Mouse (Mus musculus) lung, postnatal 0 days (tissue): ENCODE data around the gene Gm49673. TPM values are rescaled to one million over a fixed set of nuclear protein-coding genes. Genes with fewer than 3 reads are reported as not detected.
"Not testable (repeated sequence)": the region's sequence is repeated elsewhere in the genome, so short reads cannot be mapped to it uniquely, and the experiment has no call there.

Experiments used
- ATAC-seq: fragments of 200-750 bp; cut with Nextera tagmentation; 2 replicates; pipeline ENCODE4 v1.8.0; 2017; ENCODE audit warnings: moderate library complexity
- DNase-seq: peaks from one replicate; pipeline ENCODE4 v3.0.0-alpha.2; 2016; ENCODE audit warnings: low spot score
- H3K27ac ChIP-seq: fragments of 300-500 bp; sonication (generic); 2 replicates; pipeline ENCODE4 v1.5.1; 2014; ENCODE audit warnings: antibody characterized with exemption, mild to moderate bottlenecking, low read length, mixed read lengths
- H3K27me3 ChIP-seq: fragments of 300-500 bp; sonication (generic); replicated peaks from 2 replicates; pipeline ENCODE4 v1.6.1; 2014; ENCODE audit warnings: low read length, mixed read lengths; ENCODE audit not compliant: insufficient read depth
- H3K36me3 ChIP-seq: fragments of 300-500 bp; sonication (generic); 2 replicates; pipeline ENCODE4 v1.6.1; 2014; ENCODE audit warnings: low read length, mixed read lengths; ENCODE audit not compliant: insufficient read depth
- H3K4me1 ChIP-seq: fragments of 300-500 bp; sonication (generic); 2 replicates; pipeline ENCODE4 v1.6.1; 2014; ENCODE audit warnings: antibody characterized with exemption, low read depth, low read length, mixed read lengths; ENCODE audit not compliant: insufficient read depth
- H3K4me2 ChIP-seq: fragments of 300-500 bp; sonication (generic); replicated peaks from 2 replicates; pipeline ENCODE4 v1.6.1; 2014; ENCODE audit warnings: low read depth, mild to moderate bottlenecking, low read length, moderate library complexity, mixed read lengths
- H3K4me3 ChIP-seq: fragments of 300-500 bp; sonication (generic); 2 replicates; pipeline ENCODE4 v1.5.1; 2014; ENCODE audit warnings: low read depth, low read length
- H3K9ac ChIP-seq: fragments of 300-500 bp; sonication (generic); replicated peaks from 2 replicates; pipeline ENCODE4 v1.6.1; 2014; ENCODE audit warnings: low read depth, mild to moderate bottlenecking
- H3K9me3 ChIP-seq: fragments of 300-500 bp; sonication (generic); 2 replicates; pipeline ENCODE4 v1.6.1; 2016; ENCODE audit warnings: low read length, mixed read lengths
- CTCF ChIP-seq: IDR thresholded peaks from 2 replicates; pipeline ENCODE4 v1.5.1; 2016; ENCODE audit warnings: antibody characterized with exemption, mild to moderate bottlenecking
- WGBS: fragments of 180-500 bp; shearing (Covaris S2); extraction: QIAGEN DNeasy Blood & Tissue Kit; methylation state at CpG from one replicate; pipeline ENCODE4 v1.1.7; 2014; 5-methylcytosine and 5-hydroxymethylcytosine counted together
- polyA plus RNA-seq: library from polyadenylated mRNA; unstranded; fragments of >200 nt; fragmentation: Nextera tagmentation; extraction: Ambion mirVana; gene quantifications from 2 replicates; pipeline ENCODE4 v1.2.1, GENCODE M21; 2015

Gene Gm49673
- polyA plus RNA-seq, 1 experiment from 2014 or later: 0.13 TPM

GRCm38 (mm10) chr17:8160969-8161368 lies 13.4 kb upstream of the Gm49673 start:
- not testable (repeated sequence) for H3K4me3 ChIP-seq, H3K27me3 ChIP-seq, H3K27ac ChIP-seq, H3K4me1 ChIP-seq, H3K9me3 ChIP-seq, H3K36me3 ChIP-seq, H3K9ac ChIP-seq, ATAC-seq, H3K4me2 ChIP-seq
- WGBS: 44% methylated on average over 2 of the region's 3 CpGs
- peak; percentile 19 for DNase-seq
- peak; percentile 60 for TF ChIP-seq CTCF

DNA sequence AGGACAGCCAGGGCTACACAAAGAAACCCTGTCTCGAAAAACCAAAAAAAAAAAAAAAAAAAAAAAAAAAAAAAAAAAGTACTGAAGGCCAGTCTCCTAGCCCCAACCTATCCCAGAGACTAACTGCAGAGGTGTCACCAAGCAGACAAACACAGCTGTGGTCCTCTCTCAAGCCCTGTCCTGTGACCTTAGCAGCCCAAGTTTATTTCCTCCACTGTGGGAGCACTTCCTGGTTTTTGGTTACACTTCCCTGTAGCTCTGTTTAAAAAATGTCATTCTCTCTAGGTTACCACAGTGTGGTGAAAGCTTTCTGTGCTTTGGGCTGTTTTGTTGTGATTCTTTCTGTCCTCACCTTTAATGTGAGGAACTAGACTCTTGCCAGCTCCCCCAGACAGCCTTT lies 11.0 kb upstream of the Gm49673 start:
- not testable (repeated sequence) for DNase-seq, H3K9ac ChIP-seq, H3K27me3 ChIP-seq, H3K36me3 ChIP-seq, H3K4me1 ChIP-seq, H3K4me2 ChIP-seq, H3K27ac ChIP-seq, H3K4me3 ChIP-seq, H3K9me3 ChIP-seq
- no CpG with 5 or more reads among the region's 1 CpGs for WGBS
- ATAC-seq: peak; percentile 28

DNA sequence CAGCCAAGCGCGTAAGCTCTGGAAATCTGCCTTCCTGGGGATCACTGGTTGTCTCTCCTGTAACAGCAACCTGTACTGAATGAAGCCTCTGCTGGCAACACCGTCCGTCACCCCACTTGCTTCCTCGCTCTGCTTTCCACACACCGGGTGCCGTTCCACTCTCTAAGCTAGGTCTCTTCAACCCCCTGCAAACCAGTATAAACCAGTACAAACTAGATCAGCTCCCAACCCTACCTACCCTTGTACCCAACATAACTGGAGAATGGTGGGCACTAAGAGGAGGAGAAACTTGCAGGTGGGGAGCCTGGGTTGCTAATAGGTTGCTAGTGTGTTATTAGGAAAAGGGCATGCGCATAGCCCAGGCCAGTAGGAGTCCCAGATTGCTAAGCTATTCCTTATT lies 8.4 kb upstream of the Gm49673 start:
- no CpG with 5 or more reads among the region's 8 CpGs for WGBS
- H3K9me3 ChIP-seq, H3K27me3 ChIP-seq, H3K4me1 ChIP-seq, DNase-seq, ATAC-seq, H3K4me2 ChIP-seq, H3K27ac ChIP-seq, H3K4me3 ChIP-seq, H3K9ac ChIP-seq, H3K36me3 ChIP-seq: not testable (repeated sequence)

GRCm38 (mm10) chr17:8155010-8155409 lies 7.4 kb upstream of the Gm49673 start:
- H3K4me3 ChIP-seq, H3K27ac ChIP-seq, ATAC-seq, H3K36me3 ChIP-seq, H3K4me2 ChIP-seq, H3K4me1 ChIP-seq, DNase-seq, H3K9ac ChIP-seq, H3K27me3 ChIP-seq, H3K9me3 ChIP-seq: not testable (repeated sequence)
- WGBS: 76% methylated on average over 6 of the region's 7 CpGs

DNA sequence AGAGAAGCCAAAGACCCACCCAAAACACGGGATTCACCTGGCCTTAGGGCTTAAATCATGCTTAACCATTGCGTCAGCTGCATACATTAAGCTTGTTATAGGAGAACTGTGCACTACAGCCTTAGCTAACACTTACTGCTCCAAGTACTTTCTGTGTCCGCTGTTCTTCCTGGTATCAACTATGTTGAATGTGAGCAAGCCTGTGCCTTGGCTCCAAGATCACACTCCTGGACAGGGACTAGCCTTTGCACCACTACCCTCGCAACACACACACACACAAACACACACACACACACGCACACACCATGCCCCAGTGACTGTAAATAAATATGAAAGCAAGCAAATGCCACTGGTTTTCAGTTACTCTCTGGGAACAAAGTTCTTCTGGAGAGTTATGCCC lies 657 bp downstream of the Gm49673 start:
- not testable (repeated sequence) for H3K27ac ChIP-seq, H3K36me3 ChIP-seq, H3K9me3 ChIP-seq, H3K4me1 ChIP-seq, H3K27me3 ChIP-seq
- ATAC-seq (peak; percentile 8; the same call in 1 of the 2 replicates), DNase-seq (peak; percentile 15)
- Histone ChIP-seq H3K9ac (0 out of 2 replicates have a peak overlapping the region, but pooled peaks have one; percentile 44), H3K4me2 (peak overlapping the region; percentile 48), H3K4me3 (peak overlapping the region; percentile 51)
- WGBS: 0% methylated on average over 4 of the region's 5 CpGs

DNA sequence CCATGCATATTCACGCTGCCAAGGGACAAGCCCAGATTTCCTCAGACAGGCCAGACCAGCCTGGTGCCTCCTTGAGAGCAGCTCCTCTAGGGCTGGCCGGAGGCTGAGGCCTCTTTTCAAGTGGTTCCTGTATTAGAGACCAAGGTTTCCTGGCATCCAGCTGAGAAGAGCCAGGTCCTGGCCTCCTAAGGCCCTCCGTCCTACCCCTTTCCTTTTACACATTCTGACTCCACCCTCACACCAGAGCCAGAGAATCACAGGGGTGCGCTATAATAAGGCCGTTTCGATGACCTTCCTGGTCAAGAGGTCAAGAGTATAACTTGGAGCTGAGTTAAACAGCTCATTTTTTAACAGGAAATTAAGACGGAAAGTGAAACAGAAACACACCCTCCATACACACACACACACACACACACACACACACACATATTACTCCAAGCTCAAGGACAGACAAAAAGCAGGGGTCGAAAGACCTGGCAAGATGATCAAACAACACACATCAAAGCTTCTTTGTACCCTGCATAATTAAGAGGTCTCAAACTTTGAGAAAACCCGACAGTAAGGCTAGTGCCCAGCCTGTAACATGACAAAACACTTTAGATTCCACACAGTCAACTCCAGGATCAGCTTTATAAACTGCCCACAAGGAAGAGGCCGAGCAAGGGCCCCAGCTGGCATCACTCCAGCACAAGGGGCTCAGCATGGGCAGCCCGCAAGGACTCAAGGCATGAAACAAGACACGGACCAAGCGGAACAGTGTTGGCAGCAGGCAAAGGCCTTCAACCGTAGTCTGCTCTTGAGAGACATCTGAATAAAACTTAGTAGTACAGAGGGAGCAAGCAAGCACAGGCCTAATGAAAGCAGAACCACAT lies 3.5 kb downstream of the Gm49673 start:
- H3K9me3 ChIP-seq, H3K4me1 ChIP-seq, H3K36me3 ChIP-seq, H3K4me2 ChIP-seq, H3K4me3 ChIP-seq, H3K27me3 ChIP-seq, H3K9ac ChIP-seq: not testable (repeated sequence)
- peak; percentile 58 for ATAC-seq
- 15% methylated on average over 11 of the region's 14 CpGs for WGBS
- DNase-seq: peak; percentile 14
- peak overlapping the region; percentile 47; the same call in 1 of the 2 replicates for H3K27ac ChIP-seq

- H3K27me3 ChIP-seq, ATAC-seq, H3K4me1 ChIP-seq, H3K4me3 ChIP-seq, H3K9ac ChIP-seq, H3K36me3 ChIP-seq, H3K4me2 ChIP-seq, H3K9me3 ChIP-seq, H3K27ac ChIP-seq: not testable (repeated sequence)
- peak; percentile 50 for DNase-seq
- 49% methylated on average over 3 of the region's 3 CpGs for WGBS
Measured at GRCm38 (mm10) chr17:8140210-8140609, 7.4 kb downstream of the Gm49673 start.

GRCm38 (mm10) chr17:8138116-8138515 lies 9.5 kb downstream of the Gm49673 start:
- 85% methylated on average over 5 of the region's 5 CpGs for WGBS
- not testable (repeated sequence) for H3K9ac ChIP-seq, H3K4me3 ChIP-seq, H3K27ac ChIP-seq, H3K9me3 ChIP-seq, H3K4me2 ChIP-seq, H3K4me1 ChIP-seq, DNase-seq, H3K36me3 ChIP-seq, ATAC-seq, H3K27me3 ChIP-seq

DNA sequence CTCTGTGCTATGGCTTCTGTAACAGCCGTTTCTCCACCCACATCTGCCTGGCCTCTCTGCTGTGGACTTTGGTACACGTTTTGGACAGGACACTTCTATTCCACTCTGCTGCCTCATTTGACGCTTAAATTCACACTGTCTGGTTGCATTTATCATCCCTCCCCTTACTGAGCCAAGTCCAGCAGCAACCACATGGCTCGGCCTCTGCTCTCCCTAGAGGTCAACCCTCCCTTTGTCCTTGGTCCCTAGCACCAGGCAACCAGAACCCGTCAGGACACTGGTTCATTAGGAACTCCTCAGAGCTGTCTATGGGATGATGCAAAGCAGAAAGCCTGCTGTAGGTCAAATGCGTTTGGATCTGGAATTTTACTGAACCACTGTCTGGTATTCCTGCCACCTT lies 16.7 kb downstream of the Gm49673 start:
- not testable (repeated sequence) for H3K9ac ChIP-seq, H3K27ac ChIP-seq, H3K4me2 ChIP-seq, DNase-seq, H3K4me1 ChIP-seq, H3K9me3 ChIP-seq, H3K36me3 ChIP-seq, ATAC-seq, H3K27me3 ChIP-seq, H3K4me3 ChIP-seq
- WGBS: no CpG with 5 or more reads among the region's 6 CpGs
